Mouse (Mus musculus) mesoderm, embryonic 11.5 days (tissue): ENCODE data around the gene Tenm3.

ENCODE experiments used
- DNase-seq: peaks from one replicate; pipeline ENCODE4 v3.0.0-alpha.2; 2012; ENCODE audit warnings: low read depth, low spot score

Gene Tenm3

DNA sequence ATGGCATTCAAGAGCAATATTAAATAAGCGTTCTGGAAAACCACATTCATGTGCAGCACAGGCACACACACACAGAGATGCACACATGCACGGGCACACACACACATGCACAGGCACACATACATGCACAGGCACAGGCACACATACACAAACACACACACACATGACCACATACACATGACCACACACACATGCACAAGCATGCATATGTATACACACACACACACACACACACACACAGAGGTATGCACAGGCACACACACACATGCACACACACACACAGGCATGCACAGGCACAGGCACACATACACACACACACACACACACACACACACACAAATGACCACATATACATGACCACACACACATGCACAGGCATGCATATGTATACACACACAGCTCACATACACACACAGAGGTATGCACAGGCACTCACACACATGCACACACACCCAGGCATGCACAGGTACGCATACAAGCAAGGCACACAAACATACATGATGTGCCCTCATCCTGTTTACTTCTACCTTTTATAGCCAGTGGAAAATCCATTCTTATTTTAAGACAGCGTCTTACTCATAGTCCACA, 321.1 kb downstream of the Tenm3 start:
- DNase-seq: no peak

DNA sequence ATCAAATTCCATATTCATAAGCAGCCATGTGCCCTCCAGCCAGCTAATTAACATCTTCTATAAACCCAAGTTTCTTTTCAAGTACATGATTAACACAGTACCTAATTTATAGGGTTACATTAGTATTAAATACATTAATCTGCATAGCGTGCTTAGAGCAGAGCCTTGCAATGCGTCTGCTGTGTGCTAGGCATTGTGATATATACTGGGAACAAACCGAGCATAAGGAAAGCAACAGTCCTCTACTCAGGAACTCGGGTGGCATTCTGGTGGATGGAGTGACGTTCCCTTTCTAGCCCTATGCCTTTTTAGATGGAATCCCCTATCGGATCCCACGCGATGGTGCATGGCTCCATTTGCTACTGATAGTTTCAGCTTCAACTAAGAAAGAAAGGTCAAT, 321.7 kb downstream of the Tenm3 start:
- no peak for DNase-seq

DNA sequence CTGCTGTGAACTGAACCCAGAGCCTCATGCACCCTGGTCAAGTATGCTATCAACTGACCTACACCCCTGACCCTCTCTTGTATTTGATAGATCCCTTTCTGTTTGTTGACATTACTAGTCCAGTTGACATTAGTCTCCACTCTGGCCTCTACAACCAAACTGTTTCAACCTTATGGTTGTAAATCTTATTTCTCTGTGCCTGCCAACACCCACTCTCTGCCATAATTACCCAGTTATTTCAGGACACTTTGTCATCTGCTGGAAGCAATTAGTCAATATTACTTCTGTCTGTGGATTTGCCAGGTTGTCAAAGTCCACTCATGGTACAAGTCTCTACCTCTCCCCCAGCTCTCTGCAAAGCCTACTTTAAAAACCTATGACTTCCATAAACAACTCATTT, 326.3 kb downstream of the Tenm3 start:
- DNase-seq: no peak

DNA sequence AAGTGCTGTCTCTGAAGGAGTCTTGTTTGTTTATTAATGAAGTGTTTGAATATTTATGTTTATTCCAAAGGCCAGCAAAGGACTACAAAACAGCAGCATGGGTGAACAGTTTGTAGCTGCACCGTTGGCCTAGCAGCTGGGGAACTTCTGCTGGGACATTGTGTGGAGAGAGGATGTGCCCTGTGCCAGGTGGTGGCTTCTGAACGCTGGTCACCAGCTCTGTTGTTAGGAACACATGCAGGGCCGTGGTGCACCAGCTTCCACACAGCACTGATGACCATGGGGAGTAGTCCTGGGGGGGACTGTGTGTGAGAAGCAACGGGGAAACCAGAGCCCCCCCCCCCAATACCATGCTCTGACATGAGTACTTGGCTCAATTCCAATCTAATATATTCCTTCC, 329.5 kb downstream of the Tenm3 start:
- no peak for DNase-seq

DNA sequence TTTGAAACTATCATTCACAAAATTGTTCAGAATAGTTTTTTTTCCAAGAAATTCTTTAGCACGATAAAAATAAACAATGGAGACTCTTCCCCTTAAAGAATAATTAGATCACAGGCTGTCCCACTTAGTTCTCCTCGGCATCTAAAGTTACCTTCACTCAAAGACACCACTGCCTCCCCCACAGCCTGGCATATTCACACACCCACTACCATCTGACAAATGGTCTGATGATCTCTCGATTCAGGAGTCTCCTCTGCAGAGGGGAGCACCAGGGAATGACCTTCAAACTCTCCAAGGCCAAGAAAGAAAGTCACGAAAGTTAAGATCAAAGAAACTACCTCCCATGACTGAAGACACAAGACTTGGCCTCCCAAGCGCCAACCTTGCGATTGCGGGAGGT, 329.9 kb downstream of the Tenm3 start:
- no peak for DNase-seq

DNA sequence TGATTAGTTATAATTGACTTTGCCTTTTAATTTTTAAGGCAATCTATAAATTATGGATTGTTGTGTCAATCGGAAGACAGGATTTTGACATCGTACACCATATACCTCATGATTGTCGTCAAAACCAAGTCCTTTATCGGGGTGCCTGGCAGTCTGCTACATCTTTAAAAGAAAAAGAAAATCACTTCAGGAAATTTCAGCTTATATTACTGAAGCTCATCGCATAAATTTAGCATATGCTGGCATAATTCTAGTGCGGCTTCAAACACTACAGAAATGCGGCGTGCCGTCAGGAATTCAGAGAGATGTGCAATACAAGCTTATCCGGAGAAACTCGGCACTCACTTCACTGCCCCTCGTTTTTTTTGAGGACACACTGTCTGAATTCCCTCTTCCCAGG, 332.2 kb downstream of the Tenm3 start:
- DNase-seq: no peak

DNA sequence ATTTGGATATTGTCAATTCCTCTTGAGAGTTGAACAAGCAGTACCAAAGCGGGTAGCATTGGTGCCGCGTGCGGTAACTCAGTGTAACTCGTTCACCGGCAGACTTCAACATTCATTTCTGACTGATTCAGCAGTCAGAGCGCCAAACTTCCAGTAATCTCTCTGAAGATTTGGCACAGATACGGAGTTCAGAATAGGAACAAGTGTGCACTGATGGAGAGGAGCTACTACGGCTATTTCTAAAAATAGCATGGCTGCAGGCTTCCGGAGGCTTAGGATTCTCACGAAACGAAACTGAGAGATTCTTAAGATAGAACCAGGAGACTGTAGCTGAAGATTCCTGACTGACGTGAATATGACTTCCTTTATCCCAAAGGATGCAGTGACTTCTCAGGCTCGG, 332.6 kb downstream of the Tenm3 start:
- DNase-seq: no peak

DNA sequence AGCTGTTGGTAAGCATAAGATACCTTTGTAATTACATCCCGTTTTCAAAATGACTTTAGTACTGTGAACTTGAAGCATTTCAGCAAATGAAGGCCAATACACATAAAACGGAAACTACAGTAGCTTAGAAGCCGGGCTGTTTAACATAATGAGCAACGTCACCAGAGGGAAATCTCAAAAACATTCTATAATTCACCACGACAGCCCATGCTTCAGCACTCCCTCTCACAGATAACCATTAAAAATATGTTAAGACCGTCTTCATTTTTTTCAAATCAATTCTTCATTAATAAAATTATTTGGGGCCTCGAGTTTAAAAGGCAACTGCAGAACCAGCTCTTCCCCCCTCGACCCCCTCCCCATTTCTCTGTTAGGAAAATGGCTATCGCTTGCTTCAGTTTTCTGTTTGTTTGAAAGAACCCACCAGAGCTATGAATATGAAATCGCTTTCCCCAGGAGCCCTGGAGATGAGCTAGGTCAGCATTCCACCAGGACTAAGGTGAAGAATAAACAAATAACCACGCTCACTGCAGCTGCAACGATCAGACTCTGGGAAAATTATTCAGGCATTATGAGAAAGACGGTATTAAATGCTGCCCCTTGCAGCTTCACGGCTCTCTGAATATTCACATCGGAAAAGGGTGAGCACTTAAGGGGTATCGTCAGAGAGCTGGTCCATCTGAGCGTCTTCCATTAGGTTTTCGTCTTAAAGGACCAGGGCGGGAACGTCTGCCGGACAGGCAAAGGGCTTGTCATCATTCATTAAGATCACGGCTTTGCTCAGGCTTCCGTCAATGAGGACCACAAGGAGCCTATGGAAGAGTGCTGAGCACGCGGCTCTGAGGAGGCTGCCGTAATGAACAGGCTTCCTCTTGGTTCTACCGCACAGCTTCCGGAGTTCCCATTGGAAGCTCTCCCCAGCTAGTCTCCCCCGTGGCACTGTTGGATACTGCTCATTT, 334.8 kb downstream of the Tenm3 start:
- DNase-seq: peak; percentile 28

DNA sequence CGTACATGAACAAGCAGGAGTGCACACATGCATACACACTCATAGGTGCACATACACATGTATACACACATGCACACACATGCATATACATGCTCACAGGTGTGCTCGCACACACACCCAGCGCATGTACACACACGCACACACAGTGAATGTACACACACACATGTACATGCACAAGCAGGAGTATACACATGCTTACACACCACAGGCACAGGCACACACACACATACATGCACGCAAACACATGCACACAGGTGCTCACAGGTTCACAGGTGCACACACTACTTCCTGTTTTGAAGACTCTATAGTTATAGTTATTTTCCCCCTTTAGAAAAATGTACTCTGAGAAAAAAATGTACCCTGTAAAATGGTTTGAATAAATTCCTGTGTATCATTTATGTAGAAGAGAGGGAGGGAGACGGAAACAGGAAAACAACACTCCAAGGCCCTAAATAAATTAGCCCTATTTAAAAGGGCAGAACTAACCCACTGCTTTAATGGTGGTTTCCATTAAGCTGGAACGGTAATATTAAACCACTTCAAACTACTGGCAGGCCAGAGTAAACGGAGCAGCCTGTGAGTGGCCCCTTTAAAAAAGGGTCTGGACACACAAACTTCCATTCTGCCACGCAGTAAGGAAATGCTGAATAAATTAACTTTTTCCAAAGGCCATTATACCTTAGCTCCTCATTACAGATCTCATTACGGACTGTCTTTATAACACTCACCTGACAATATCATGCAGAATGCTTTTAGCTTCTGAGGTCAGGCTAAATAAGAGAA, 335.8 kb downstream of the Tenm3 start:
- DNase-seq: no peak

DNA sequence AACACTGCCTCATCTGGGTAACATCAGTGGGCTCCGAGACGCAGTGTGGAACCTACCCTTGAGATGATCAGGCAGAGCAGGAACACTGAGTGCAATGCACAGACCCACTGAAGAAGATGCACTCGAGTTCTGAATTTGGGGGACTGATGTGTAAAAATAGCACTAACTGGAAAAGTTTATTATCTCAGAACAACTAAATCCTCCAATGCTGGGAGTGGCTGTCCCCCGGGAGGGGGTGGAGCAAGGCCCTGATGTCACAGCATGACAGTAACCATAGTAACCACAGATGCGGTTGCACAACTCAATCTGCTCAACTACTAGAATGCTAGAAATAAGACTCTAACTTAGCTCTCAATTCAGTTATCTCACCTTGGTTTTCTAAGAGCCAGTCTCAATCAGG, 351.3 kb downstream of the Tenm3 start:
- DNase-seq: no peak

DNA sequence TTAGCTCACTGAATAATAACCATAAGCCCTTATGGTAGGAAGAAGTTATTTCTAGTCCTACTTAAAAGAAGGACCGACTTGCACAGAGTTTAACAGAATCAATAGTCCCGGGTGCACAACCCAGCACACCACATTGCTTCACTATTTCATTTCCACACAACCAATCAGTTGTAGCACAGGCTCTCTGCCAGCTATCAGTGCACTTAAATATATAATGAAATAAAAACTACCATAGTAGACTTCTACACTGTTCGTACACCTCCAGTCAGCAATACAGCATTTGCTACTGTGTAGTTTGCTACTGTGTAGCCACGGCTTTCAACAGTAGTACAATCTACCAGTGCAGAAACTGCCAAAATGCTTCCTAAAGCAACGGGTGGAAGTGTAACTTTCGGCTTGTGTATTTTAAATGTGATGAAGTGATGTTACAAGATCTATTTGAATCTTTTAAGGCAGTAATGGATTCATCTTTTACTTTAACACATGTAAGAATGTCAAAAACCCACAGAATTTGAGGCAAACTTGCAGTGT, 353.1 kb downstream of the Tenm3 start:
- DNase-seq: no peak

DNA sequence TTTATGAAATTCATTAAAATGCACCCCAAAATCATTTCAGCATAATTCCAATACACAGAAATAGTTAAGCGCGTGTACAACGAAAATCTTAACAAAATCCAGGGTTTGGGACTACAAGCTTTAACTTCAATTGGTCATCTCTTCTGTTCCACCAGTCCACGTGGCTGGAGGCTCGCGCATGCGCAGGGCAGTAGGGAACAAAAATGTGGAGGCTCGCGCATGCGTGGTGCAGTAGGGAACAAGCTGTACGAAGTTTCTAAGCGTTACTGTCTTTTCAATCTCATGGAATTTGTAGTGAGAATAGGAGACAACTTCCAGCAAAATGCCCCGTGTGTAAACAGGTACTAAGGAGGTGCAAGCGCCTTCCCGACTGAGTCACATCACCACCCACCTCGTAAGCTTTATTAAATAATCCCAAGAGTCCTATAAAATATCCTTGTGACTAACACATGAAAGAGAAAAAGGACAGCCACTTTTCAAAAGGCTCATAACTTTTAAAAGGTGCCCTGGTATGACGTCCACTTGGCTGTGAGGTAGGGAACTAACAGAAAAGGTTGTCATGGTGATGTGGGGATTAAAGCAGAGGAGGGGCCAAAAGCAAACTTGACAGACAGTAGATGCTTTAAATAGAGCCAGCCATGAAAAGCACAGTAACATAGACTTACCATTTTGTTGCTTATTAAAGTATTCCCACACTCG, 353.7 kb downstream of the Tenm3 start:
- DNase-seq: no peak

DNA sequence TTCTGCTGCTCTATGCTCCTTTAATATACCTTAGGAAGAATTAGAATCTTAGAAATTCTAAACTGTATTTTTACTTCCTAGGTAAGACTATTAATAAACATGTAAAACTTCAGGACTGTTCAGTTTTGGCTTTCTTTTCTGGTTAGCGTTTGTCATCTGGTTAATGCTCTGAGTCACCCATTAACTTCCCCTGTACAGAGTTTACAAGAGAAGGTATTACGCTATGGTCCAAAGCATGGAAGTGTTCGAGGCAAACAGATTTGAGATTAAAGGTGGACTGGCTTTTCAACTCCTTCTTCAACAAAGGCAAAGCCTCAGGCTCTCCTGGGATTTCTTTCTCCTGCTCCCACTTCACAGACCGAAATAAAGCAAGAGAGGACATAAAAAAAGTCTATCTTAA, 354.3 kb downstream of the Tenm3 start:
- DNase-seq: no peak

DNA sequence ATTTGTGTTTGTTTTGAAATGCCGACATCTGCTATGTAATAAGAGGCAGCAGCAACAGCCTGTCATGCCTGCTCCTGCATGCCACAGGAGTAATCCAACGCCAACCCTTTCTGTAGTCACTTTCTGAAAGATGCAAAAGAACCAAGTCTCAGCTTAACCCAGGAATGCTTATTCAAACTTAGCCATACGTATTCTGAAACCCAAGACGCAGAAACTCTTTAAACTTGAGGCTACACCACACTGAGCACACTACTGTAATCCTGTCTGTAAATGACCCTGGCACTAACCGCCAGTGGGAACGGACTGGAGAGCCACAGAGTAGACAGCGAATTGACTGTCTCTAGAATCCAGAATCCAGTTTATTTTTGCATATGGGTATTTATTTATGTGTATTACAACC, 354.9 kb downstream of the Tenm3 start:
- no peak for DNase-seq

DNA sequence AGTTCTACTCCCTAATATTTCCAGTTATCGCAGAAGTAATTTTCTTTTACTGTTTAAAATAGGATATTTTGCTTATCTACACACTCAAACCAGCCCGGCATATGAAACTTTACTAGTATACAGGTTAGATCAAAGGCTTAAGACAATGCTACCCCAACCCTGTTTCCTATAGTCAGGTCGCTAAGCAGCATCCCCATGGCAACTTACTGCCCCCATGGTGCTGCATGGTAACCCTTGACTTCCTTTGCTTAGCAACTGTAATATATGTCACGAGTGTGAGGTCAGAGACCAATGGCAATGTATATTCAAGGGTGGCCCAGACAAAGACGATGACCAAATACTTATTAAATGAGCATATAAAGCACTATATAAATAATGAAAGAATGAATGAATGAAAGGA, 359.6 kb downstream of the Tenm3 start:
- DNase-seq: peak; percentile 56

DNA sequence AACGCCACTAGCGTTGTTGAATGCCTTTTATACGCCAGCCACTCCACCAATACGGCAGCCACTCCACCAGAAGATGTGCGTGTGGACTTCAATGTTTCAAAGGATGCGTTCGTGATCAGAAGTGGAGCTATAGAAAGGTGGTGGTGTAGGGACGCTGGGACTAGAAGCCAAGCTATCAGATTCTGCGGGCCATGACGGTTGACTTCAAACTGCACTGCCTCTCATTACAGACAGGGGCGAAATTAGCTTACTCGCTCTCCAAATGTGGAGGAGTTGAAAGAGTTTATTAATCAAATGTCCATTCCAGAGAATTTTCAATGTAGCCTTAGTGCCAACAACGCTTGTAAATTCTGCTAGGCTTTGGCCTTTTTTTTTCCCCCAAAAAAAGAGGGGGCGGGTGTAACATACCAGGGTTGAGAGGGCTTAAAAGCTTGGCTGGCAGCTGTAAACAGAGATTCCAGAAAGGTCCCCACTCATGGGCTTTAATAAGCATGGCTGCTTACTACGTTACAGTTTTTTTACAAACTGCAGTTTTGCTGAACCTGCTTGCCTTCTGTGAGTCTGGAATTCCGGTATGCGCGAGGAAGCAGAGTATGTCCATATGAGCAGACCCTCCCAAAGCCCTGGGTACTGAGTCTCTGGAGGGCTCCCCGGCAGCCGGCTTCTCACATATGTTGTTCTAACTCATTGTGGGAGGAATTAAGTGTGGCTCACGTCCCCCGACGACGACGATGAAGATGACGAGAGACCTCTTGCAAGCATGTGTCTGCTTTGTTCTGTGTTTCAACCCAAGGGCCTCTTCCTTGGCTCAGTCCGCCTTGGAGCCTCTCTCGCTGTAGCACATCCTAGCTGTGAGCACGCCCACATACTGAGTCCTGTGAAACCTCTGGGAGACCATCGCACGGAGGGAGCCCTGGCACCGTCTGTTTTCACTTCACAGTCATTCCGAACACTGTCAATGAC, 361.8 kb downstream of the Tenm3 start:
- peak; percentile 44 for DNase-seq

DNA sequence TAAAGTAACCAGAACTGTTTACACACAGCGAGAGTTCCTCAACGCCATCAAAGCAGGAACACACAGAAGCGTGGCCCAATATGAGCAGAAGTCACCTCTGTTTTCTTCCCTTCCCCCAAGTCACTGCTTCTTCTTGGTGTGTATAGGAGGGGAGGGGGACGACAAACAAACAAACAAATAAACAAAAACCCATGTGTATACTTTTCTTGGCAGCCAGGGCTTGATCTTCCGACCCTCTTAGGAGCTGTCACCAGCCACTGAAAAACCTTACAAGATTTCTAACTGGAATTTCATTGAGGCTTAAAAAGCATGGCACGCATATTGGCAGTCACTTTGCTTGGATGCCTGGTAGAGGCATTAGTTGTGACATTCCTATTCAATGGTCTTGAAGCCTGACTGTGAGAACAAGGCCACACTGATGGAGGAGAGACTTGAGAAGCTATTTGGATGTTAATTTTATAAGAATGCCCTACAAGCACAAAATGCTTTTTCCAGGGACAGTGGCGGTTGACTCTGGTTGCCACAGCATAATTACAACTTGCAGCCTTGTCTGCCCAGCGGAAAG, 366.3 kb downstream of the Tenm3 start:
- no peak for DNase-seq

DNA sequence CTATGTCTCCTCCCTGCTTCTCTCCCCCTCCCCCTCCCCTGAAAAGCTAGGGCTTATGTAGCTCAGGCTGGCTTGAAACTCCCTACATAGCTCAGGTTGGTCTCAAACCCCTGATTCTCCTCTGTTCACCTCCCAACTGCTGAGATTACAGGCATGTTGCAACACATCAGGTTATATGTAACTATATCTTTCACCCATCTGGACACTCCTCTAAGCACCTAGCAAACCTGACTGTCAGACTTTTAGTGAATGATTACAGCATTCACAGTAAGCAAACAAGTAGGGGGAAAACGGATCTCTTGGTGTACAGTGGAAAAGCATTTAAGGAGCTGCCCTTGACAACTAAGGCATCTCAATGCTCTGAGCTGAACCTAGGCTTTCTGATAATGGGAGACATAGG, 366.9 kb downstream of the Tenm3 start:
- no peak for DNase-seq

DNA sequence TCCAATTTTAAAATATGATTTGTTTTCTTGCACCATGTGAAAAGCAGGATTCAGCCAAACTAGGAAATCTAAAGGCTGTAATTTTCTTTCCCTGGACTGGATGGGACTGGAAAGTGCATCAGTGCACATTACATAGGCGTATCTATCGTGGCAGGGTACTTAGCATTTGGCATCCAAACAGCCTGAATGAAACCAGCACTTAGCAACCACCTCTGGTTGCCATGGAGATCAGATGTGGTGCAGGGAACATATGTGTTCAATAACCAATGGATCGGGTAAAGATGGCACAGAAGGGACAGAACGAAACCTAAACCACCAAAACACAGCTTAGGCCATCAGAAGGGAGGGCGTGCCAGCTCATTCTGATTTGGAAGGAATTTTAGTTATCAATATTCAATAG, 376.1 kb downstream of the Tenm3 start:
- no peak for DNase-seq

DNA sequence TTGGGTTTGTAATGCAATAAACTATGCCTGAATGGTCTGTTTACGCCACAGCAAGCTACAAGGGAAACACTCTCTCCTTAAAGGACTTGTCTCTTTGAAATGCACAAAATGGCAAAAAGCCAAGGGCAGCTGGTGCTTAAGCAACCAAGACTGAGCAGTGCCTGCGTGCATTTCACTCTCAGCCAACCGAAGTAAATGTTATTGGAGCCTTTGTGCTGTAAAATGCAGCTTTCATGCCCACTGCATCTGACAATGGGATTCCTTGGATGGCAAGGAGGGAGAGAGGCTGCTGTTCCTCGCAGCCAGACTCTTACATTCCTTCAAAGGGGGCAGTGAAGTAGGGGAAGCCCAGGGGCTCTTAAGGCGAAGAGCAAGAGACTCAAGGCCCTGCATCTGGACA, 385.4 kb downstream of the Tenm3 start:
- peak; percentile 78 for DNase-seq
